Mouse (Mus musculus) lung, adult 2 months (tissue): ENCODE measurements around the gene Phf5a. TPM values are rescaled to one million over a fixed set of nuclear protein-coding genes. Genes with fewer than 3 reads are reported as not detected.

ENCODE experiments used
- DNase-seq: peaks from one replicate; pipeline ENCODE4 v3.0.0; 2022
- H3K4me1 ChIP-seq: fragments of 200-500 bp; 2 replicates; pipeline ENCODE4 v1.6.1; 2011; ENCODE audit warnings: low read length; ENCODE audit not compliant: control insufficient read depth, insufficient read depth
- H3K4me3 ChIP-seq: fragments of 200-500 bp; replicated peaks from 2 replicates; pipeline ENCODE3; 2011; ENCODE audit warnings: low read depth, mild to moderate bottlenecking, control low read depth, low read length; ENCODE audit errors: extremely low read depth
- CTCF ChIP-seq: fragments of 200-500 bp; IDR thresholded peaks from 2 replicates; pipeline ENCODE4 v1.5.1; 2011; ENCODE audit warnings: mild to moderate bottlenecking, low read length, control low read depth; ENCODE audit not compliant: insufficient read depth
- POLR2A ChIP-seq: fragments of 200-500 bp; IDR thresholded peaks from 2 replicates; pipeline ENCODE4 v1.6.1; 2011; ENCODE audit warnings: low read depth, mild to moderate bottlenecking, control low read depth, low read length, borderline replicate concordance; ENCODE audit errors: extremely low read depth
- WGBS: fragments of 180-500 bp; shearing (Covaris S2); methylation state at CpG from one replicate; pipeline ENCODE4 v1.1.7; 2018; 5-methylcytosine and 5-hydroxymethylcytosine counted together
- polyA plus RNA-seq: library from polyadenylated mRNA; depleted of rRNA; stranded (reverse); fragments of >200 nt; gene quantifications from 2 replicates; pipeline ENCODE4 v1.2.3, GENCODE M21; 2012

The Phf5a gene
- polyA plus RNA-seq, 1 experiment: 34.4 TPM

GRCm38 (mm10) chr15:81859330-81860255, 12.1 kb downstream of the Phf5a start:
- TF ChIP-seq POLR2A: peak; percentile 50; the same call in 1 of the 2 replicates
- TF ChIP-seq CTCF: no peak
- peak; percentile 82 for DNase-seq
- Histone ChIP-seq H3K4me3 (peak overlapping the region; percentile 83), H3K4me1 (peaks cover 5% of the 10 kb centered on the region; the same call in 1 of the 2 replicates)
- under 1% methylated on average over 39 of the region's 39 CpGs for WGBS

DNA sequence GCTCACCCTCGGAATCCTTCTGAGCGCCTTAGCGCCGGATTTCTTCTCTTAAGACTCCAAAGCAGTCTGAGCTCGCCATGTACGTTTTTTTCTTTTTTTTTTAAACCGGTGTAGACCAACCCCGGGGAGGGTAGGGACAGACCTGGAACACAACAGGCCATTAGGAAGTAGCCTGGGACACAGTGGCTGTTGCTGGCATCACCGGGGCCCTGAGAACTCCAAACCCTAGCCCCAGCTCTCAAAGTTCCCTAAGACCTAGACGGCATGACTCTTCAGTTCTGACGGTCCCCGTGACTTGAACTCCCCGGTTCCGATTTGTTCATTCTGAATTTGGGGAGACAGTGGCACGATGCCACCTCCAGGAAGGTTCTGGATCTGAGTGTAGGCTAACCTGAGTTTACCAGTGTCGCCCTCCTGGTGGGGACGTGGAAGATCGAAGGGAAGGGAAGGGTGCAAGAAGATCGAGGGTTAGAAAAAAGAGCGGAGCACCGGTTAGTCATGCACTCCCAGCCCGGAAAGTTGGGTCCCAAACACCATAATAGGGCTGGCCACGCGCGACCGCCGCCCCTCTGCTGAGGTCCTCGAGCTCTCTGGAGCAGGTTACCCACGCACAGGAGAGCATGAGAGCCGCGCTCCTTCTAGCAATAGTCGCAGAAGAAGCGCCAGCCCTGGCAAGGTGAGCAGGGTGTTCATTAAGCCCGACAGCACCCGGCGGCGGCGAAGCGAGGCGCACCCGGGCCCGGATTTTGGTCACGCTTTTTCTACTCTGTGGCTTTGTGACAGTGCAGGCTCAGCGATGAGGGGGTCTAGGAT, 13.0 kb downstream of the Phf5a start, which contains the start of gene Tob2:
TSS of gene Tob2 (minus strand) at position 280 of the 813 bp plus-strand sequence.
- Histone ChIP-seq H3K4me3 (peak within 1 kb of the TSS; percentile 83), H3K4me1 (peaks cover 5% of the 10 kb centered on the region; the same call in 1 of the 2 replicates)
- WGBS: under 1% methylated on average over 44 of the region's 44 CpGs
- TF ChIP-seq POLR2A (peak; percentile 21; the same call in 1 of the 2 replicates), CTCF (no peak)
- DNase-seq: peak; percentile 76

DNA sequence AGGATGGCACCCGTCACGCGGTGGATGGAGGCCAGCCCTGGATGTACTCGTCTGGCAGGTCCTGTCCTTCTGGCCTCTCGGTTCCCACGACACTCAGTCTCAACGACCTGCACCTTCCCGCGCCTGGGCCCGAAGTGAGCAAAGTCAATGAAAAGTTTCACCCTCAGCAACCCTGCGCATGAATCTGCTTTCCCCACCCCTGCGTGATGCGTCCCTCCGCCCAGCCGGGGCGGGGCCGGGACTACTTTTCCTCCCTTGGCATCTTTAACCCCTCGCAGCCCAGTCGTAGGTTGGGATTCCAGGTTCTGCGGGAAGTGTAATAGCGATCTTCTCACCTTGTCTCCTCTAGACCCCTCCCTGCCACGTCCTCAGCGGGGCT, 13.6 kb downstream of the Phf5a start:
- WGBS: under 1% methylated on average over 23 of the region's 23 CpGs
- TF ChIP-seq CTCF: no peak
- peak; percentile 100 for TF ChIP-seq POLR2A
- Histone ChIP-seq H3K4me3 (peak overlapping the region; percentile 83), H3K4me1 (peaks cover 5% of the 10 kb centered on the region; the same call in 1 of the 2 replicates)
- peak; percentile 96 for DNase-seq

- TF ChIP-seq CTCF (no peak), POLR2A (no peak)
- WGBS: under 1% methylated on average over 33 of the region's 33 CpGs
- Histone ChIP-seq H3K4me1 (peaks cover 5% of the 10 kb centered on the region; the same call in 1 of the 2 replicates), H3K4me3 (peak overlapping the region; percentile 83)
- DNase-seq: no peak
These were observed 14.0 kb downstream of the Phf5a start for GRCm38 (mm10) chr15:81857724-81858116.

- under 1% methylated on average over 14 of the region's 14 CpGs for WGBS
These were observed 14.6 kb downstream of the Phf5a start for GRCm38 (mm10) chr15:81856938-81857723.

DNA sequence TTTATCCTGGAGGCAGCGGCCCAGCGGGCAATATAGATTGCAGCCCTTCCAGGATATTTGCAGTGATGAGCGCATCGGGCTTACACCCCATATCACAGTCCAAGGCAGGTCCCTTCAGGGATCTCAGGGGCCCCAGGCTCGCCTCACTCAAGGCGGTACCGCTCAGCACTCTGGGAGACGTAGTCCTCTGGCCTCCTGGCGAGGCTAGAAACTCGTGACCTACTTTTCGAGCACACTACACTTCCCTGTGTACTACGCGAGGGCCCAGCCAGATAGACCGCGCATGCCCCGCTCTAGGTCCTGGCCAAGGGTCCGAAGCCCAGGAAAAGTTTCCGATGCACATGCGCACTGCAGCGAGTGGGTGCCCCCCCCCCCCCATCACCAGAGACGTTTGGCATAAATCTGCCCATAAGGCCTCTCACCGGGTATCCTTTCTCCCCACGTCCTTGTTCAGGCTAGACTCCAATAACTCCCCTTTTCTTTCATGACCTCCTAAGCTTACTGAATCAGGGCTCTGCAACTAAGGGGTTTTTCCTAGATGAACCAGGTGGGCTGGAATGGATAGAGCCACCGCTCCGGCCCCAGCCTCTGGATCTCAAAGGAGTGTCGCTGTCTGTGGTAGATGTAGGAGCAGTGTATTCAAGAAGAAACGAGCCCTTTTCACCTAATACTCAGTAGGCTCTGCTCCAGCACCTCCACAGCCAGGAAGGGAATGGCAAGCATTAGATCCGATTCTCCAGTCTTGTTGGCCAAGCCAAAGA, 15.5 kb downstream of the Phf5a start:
- under 1% methylated on average over 28 of the region's 28 CpGs for WGBS
- DNase-seq: peak; percentile 79
- peak overlapping the region; percentile 83 for H3K4me3 ChIP-seq

More at GRCm38 (mm10) chr15:81856938-81857723, 14.6 kb downstream of the Phf5a start:
- H3K4me1 ChIP-seq: peaks cover 5% of the 10 kb centered on the region; the same call in 1 of the 2 replicates
- DNase-seq: peak; percentile 41
- peak overlapping the region; percentile 83 for H3K4me3 ChIP-seq
- TF ChIP-seq CTCF: no peak
- no peak for TF ChIP-seq POLR2A

DNA sequence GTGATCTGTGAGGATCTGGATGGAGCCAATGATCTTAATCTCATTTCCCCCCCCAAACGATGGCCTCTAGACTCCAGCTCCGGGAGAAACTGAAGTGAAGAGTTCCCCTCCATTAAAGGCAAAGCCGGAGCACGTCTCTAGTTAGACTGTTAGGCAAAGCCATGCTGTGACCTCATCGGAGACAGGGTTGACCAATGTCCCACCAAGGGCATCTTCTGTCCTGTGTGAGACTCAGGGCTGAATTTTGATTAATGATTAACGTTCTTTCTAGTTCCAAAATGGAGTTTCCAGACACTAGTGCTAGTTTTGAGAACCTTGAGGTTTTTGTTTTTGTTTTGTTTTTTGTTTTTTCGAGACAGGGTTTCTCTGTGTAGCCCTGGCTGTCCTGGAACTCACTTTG, 18.6 kb downstream of the Phf5a start:
- no peak for DNase-seq
- Histone ChIP-seq H3K4me1 (peaks cover 5% of the 10 kb centered on the region; the same call in 1 of the 2 replicates), H3K4me3 (no peak overlapping the region)
- 65% methylated on average over 7 of the region's 7 CpGs for WGBS
- no peak for TF ChIP-seq POLR2A
- no peak for TF ChIP-seq CTCF

More for the DNA sequence above, 15.5 kb downstream of the Phf5a start:
- no peak for TF ChIP-seq CTCF
- TF ChIP-seq POLR2A: peak; percentile 39; the same call in 1 of the 2 replicates
- H3K4me1 ChIP-seq: peaks cover 5% of the 10 kb centered on the region; the same call in 1 of the 2 replicates
